Mouse (Mus musculus): ENCODE data around the gene Maml3. TPM values are rescaled to one million over a fixed set of nuclear protein-coding genes. Genes with fewer than 3 reads are reported as not detected.

The Maml3 gene
- polyA plus RNA-seq, 1 experiment, result 2.2 TPM

GRCm38 (mm10) chr3:51949651-51950050 lies 155.2 kb downstream of the Maml3 start:
- no peaks in the 10 kb centered on the region for H3K79me2 ChIP-seq (ENCODE audit: control insufficient read depth, insufficient read depth)
- no peak overlapping the region for H3K4me3 ChIP-seq (ENCODE audit: insufficient read depth, poor library complexity, severe bottlenecking)
- no peaks in the 10 kb centered on the region for H3K79me3 ChIP-seq (ENCODE audit: low read depth)
- H3K36me3 ChIP-seq (ENCODE audit: control insufficient read depth, insufficient read depth), result no peaks in the 10 kb centered on the region
- no peaks in the 10 kb centered on the region for H3K27me3 ChIP-seq (ENCODE audit: control insufficient read depth, insufficient read depth, insufficient read length)
- no peak overlapping the region for H3ac ChIP-seq (ENCODE audit: control insufficient read depth, insufficient read length, low read depth)
- no peak for TF ChIP-seq CTCF (IDR thresholded peaks at IDR 0.05; ENCODE audit: control insufficient read depth, insufficient read depth, insufficient read length)
- no peak for TF ChIP-seq MYOD1 (IDR thresholded peaks at IDR 0.05; ENCODE audit: control insufficient read depth, insufficient read length, low read depth)

DNA sequence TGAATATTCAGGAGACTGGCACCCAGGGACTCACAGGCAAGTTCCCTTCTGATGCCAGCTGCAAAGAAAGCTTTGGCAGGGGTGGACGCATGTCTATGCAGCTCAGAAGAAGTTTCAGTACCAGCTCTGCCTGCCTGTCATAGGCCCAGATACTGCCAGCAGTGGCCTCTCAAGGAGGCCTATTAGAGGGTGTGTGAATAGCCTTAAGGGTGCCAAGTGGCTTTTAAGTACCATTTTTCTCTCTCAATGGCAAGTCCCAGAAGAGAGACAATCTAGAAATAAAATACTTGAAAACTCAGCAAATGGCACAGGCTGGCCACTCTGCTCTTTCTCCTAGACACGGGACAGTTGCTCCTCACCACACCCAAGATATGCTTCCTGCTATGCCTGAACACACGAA lies 157.7 kb downstream of the Maml3 start:
- TF ChIP-seq FOSL1 (IDR thresholded peaks at IDR 0.05; ENCODE audit: insufficient read depth, low read length, poor library complexity, severe bottlenecking) (no peak), CTCF (IDR thresholded peaks at IDR 0.05; ENCODE audit: control insufficient read depth, insufficient read depth, insufficient read length) (no peak), MYOG (IDR thresholded peaks at IDR 0.05; ENCODE audit: control insufficient read depth, extremely low read depth, insufficient read length) (no peak), CEBPB (IDR thresholded peaks at IDR 0.05; ENCODE audit: low read depth) (no peak), USF1 (IDR thresholded peaks at IDR 0.05; ENCODE audit: low read depth) (no peak)
- Histone ChIP-seq H3K27me3 (ENCODE audit: control insufficient read depth, insufficient read depth, insufficient read length) (no peaks in the 10 kb centered on the region), H3K4me3 (ENCODE audit: insufficient read depth, poor library complexity, severe bottlenecking) (no peak overlapping the region), H3K79me2 (ENCODE audit: control insufficient read depth, insufficient read depth) (no peaks in the 10 kb centered on the region), H3K79me3 (ENCODE audit: low read depth) (peaks cover 1% of the 10 kb centered on the region), H3K36me3 (ENCODE audit: control insufficient read depth, insufficient read depth) (no peaks in the 10 kb centered on the region), H3ac (ENCODE audit: control insufficient read depth, insufficient read length, low read depth) (no peak overlapping the region)

DNA sequence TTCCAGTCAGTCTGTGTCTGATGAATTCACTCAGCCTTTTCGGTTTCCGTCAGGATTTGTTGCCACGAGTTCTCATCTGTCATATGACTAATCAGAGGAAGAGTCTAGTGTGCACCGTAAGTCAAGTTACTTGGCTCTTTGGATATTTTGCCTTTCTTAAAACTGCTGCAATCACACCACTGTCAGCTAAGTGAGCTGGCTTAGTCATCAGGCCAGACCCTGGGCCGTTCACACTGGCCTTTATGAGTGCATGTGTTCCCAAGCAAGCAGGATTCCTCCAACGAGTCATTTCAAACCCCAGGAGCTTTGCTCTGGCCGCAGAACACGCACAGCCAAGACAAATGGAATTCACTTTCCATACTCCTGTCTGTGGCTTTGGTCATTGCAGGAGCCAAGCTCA lies 161.2 kb downstream of the Maml3 start:
- Histone ChIP-seq H3K79me2 (ENCODE audit: control insufficient read depth, insufficient read depth) (no peaks in the 10 kb centered on the region), H3K4me3 (ENCODE audit: insufficient read depth, poor library complexity, severe bottlenecking) (no peak overlapping the region), H3K79me3 (ENCODE audit: low read depth) (peaks cover 3% of the 10 kb centered on the region), H3K36me3 (ENCODE audit: control insufficient read depth, insufficient read depth) (no peaks in the 10 kb centered on the region), H3K27me3 (ENCODE audit: control insufficient read depth, insufficient read depth, insufficient read length) (no peaks in the 10 kb centered on the region), H3ac (ENCODE audit: control insufficient read depth, insufficient read length, low read depth) (no peak overlapping the region)
- peak; percentile 47 for TF ChIP-seq USF1 (IDR thresholded peaks at IDR 0.05; ENCODE audit: low read depth)
- TF ChIP-seq MAX (IDR thresholded peaks at IDR 0.05), result peak; percentile 88
- TF ChIP-seq MYOD1 (IDR thresholded peaks at IDR 0.05; ENCODE audit: control insufficient read depth, insufficient read length, low read depth), result no peak
- TF ChIP-seq FOSL1 (IDR thresholded peaks at IDR 0.05; ENCODE audit: insufficient read depth, low read length, poor library complexity, severe bottlenecking), result peak; percentile 24
- TF ChIP-seq CEBPB (IDR thresholded peaks at IDR 0.05; ENCODE audit: low read depth), result peak; percentile 35

DNA sequence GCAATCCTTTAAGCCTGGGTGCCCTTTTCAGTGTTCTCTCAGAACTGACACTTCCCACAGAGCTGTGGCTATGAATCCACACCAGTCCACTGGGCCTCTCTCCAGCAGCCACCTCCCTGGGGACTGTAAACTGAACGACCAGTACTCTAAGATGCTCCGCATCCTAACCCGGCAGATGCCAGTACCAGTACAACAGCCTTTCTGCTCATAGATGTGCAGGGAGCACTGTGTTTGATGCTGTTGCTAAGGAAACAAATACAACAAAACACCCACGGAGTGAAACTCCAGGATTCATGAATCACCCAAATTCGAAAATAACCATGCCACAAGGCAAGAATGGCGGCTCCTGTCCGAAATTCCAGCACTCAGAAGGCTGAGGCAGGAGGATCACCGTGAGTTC lies 163.1 kb downstream of the Maml3 start:
- Histone ChIP-seq H3K4me3 (ENCODE audit: insufficient read depth, poor library complexity, severe bottlenecking) (no peak overlapping the region), H3K79me3 (ENCODE audit: low read depth) (peaks cover 3% of the 10 kb centered on the region), H3K27me3 (ENCODE audit: control insufficient read depth, insufficient read depth, insufficient read length) (no peaks in the 10 kb centered on the region), H3ac (ENCODE audit: control insufficient read depth, insufficient read length, low read depth) (no peak overlapping the region), H3K79me2 (ENCODE audit: control insufficient read depth, insufficient read depth) (no peaks in the 10 kb centered on the region), H3K36me3 (ENCODE audit: control insufficient read depth, insufficient read depth) (no peaks in the 10 kb centered on the region)
- TF ChIP-seq USF1 (IDR thresholded peaks at IDR 0.05; ENCODE audit: low read depth) (no peak), MYOD1 (IDR thresholded peaks at IDR 0.05; ENCODE audit: control insufficient read depth, insufficient read length, low read depth) (no peak), CEBPB (IDR thresholded peaks at IDR 0.05; ENCODE audit: low read depth) (no peak), MAX (IDR thresholded peaks at IDR 0.05) (no peak), MYOG (IDR thresholded peaks at IDR 0.05; ENCODE audit: control insufficient read depth, extremely low read depth, insufficient read length) (no peak), CTCF (IDR thresholded peaks at IDR 0.05; ENCODE audit: control insufficient read depth, insufficient read depth, insufficient read length) (no peak), FOSL1 (IDR thresholded peaks at IDR 0.05; ENCODE audit: insufficient read depth, low read length, poor library complexity, severe bottlenecking) (no peak)

DNA sequence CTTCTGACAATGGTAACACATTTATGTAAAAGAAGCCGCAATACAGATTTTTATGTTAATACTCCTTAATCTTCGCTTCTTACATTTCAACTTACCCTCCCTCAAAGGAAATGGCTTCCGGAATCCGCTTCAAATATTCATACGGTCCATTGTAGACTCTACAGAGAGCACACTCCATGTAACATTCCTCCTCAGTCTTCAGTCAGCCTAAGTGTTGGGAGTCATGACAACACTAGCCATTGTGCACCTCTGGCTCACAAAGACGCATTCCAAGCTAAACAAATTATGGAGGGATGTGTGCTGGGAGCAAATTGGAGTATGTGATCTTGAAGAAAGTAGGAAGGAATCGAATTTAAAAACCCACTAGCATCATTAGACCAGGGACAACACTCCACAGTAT lies 165.0 kb downstream of the Maml3 start:
- H3K79me3 ChIP-seq (ENCODE audit: low read depth), result peaks cover 3% of the 10 kb centered on the region
- H3K36me3 ChIP-seq (ENCODE audit: control insufficient read depth, insufficient read depth), result no peaks in the 10 kb centered on the region
- TF ChIP-seq MAX (IDR thresholded peaks at IDR 0.05) (no peak), USF1 (IDR thresholded peaks at IDR 0.05; ENCODE audit: low read depth) (no peak), FOSL1 (IDR thresholded peaks at IDR 0.05; ENCODE audit: insufficient read depth, low read length, poor library complexity, severe bottlenecking) (no peak), CTCF (IDR thresholded peaks at IDR 0.05; ENCODE audit: control insufficient read depth, insufficient read depth, insufficient read length) (no peak), MYOD1 (IDR thresholded peaks at IDR 0.05; ENCODE audit: control insufficient read depth, insufficient read length, low read depth) (no peak), CEBPB (IDR thresholded peaks at IDR 0.05; ENCODE audit: low read depth) (no peak), MYOG (IDR thresholded peaks at IDR 0.05; ENCODE audit: control insufficient read depth, extremely low read depth, insufficient read length) (no peak)
- H3ac ChIP-seq (ENCODE audit: control insufficient read depth, insufficient read length, low read depth), result no peak overlapping the region
- H3K79me2 ChIP-seq (ENCODE audit: control insufficient read depth, insufficient read depth), result no peaks in the 10 kb centered on the region
- H3K27me3 ChIP-seq (ENCODE audit: control insufficient read depth, insufficient read depth, insufficient read length), result no peaks in the 10 kb centered on the region
- no peak overlapping the region for H3K4me3 ChIP-seq (ENCODE audit: insufficient read depth, poor library complexity, severe bottlenecking)

GRCm38 (mm10) chr3:51939054-51939453 lies 165.8 kb downstream of the Maml3 start:
- peaks cover 3% of the 10 kb centered on the region for H3K79me3 ChIP-seq (ENCODE audit: low read depth)
- no peaks in the 10 kb centered on the region for H3K79me2 ChIP-seq (ENCODE audit: control insufficient read depth, insufficient read depth)
- H3K4me3 ChIP-seq (ENCODE audit: insufficient read depth, poor library complexity, severe bottlenecking), result no peak overlapping the region
- no peak overlapping the region for H3ac ChIP-seq (ENCODE audit: control insufficient read depth, insufficient read length, low read depth)
- TF ChIP-seq USF1 (IDR thresholded peaks at IDR 0.05; ENCODE audit: low read depth) (no peak), CEBPB (IDR thresholded peaks at IDR 0.05; ENCODE audit: low read depth) (no peak)
- H3K27me3 ChIP-seq (ENCODE audit: control insufficient read depth, insufficient read depth, insufficient read length), result no peaks in the 10 kb centered on the region
- H3K36me3 ChIP-seq (ENCODE audit: control insufficient read depth, insufficient read depth), result no peaks in the 10 kb centered on the region

All from C2C12 (cell line).